Mouse (Mus musculus) embryonic facial prominence, embryonic 11.5 days (tissue): Measurements from ENCODE around the gene Olfr1262. TPM values are rescaled to one million over a fixed set of nuclear protein-coding genes. Genes with fewer than 3 reads are reported as not detected.

Source experiments
- ATAC-seq: fragments of 200-750 bp; cut with Nextera tagmentation; replicated peaks from 2 replicates; pipeline ENCODE4 v1.8.0; 2017; ENCODE audit warnings: low read depth; ENCODE audit not compliant: insufficient number of reproducible peaks, low FRiP score, low TSS enrichment
- DNase-seq: peaks from one replicate; pipeline ENCODE4 v3.0.0-alpha.2; 2015; ENCODE audit warnings: low spot score
- H3K27ac ChIP-seq: fragments of 300-500 bp; sonication (generic); replicated peaks from 2 replicates; pipeline ENCODE4 v1.5.1; 2014; ENCODE audit warnings: mild to moderate bottlenecking, low read depth, low read length, control low read depth
- H3K27me3 ChIP-seq: fragments of 300-500 bp; sonication (generic); 2 replicates; pipeline ENCODE4 v1.6.1; 2014; ENCODE audit warnings: mild to moderate bottlenecking, low read length, moderate library complexity, mixed read lengths; ENCODE audit not compliant: control insufficient read depth, insufficient read depth
- H3K36me3 ChIP-seq: fragments of 300-500 bp; sonication (generic); replicated peaks from 2 replicates; pipeline ENCODE4 v1.6.1; 2014; ENCODE audit warnings: low read depth, mild to moderate bottlenecking, low read length, moderate library complexity, mixed read lengths; ENCODE audit not compliant: control insufficient read depth, insufficient read depth
- H3K4me1 ChIP-seq: fragments of 300-500 bp; sonication (generic); 2 replicates; pipeline ENCODE4 v1.6.1; 2014; ENCODE audit warnings: low read length, mixed read lengths; ENCODE audit not compliant: control insufficient read depth, insufficient read depth
- H3K4me2 ChIP-seq: fragments of 300-500 bp; sonication (generic); 2 replicates; pipeline ENCODE4 v1.6.1; 2014; ENCODE audit warnings: low read depth, mild to moderate bottlenecking, control low read depth, low read length, moderate library complexity
- H3K4me3 ChIP-seq: fragments of 300-500 bp; sonication (generic); 2 replicates; pipeline ENCODE4 v1.5.1; 2014; ENCODE audit warnings: low read depth, low read length, control low read depth
- H3K9ac ChIP-seq: fragments of 300-500 bp; sonication (generic); replicated peaks from 2 replicates; pipeline ENCODE4 v1.6.1; 2014; ENCODE audit warnings: mild to moderate bottlenecking, control low read depth, low read length
- H3K9me3 ChIP-seq: fragments of 300-500 bp; sonication (generic); replicated peaks from 2 replicates; pipeline ENCODE4 v1.6.1; 2016; ENCODE audit warnings: mild to moderate bottlenecking, low read length, inconsistent platforms, mixed read lengths; ENCODE audit not compliant: control insufficient read depth
- WGBS: fragments of 180-500 bp; shearing (Covaris S2); extraction: QIAGEN DNeasy Blood & Tissue Kit; methylation state at CpG from one replicate; pipeline ENCODE4 v1.1.7; 2014; 5-methylcytosine and 5-hydroxymethylcytosine counted together
- polyA plus RNA-seq: library from polyadenylated mRNA; unstranded; fragments of >200 nt; fragmentation: Nextera tagmentation; extraction: Ambion mirVana; gene quantifications from 2 replicates; pipeline ENCODE4 v1.2.1, GENCODE M21; 2014

The Olfr1262 gene
- not detected in 2 replicates for polyA plus RNA-seq

DNA sequence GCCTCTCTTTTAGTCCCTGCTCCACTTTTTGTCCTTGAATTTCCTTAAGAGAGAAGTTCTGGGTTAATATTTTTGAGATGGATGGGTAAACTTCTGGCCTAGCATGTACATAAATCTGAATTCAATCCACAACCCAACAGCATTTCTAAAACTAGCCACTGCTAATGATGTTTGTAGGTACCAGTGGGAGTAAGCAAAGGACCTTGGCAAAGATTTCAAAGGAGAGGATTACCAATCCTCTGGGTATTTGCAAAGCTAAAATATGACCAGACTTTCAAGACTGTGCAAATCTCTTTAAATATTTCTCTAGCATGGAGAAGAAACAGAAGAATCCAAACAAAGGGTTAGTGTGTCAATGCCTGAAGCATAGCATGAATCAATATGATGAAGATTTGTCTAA lies at the start of gene Olfr1262:
Olfr1262 (plus strand) TSS at position 301 of the 400 bp plus-strand sequence.
- no peak within 1 kb of the TSS for H3K4me2 ChIP-seq
- H3K27me3 ChIP-seq = no peaks in the 10 kb centered on the region
- no peaks in the 10 kb centered on the region for H3K36me3 ChIP-seq
- no peak within 1 kb of the TSS for H3K9ac ChIP-seq
- H3K4me1 ChIP-seq = no peaks in the 10 kb centered on the region
- no peak within 1 kb of the TSS for H3K4me3 ChIP-seq
- H3K27ac ChIP-seq = no peak within 1 kb of the TSS
- DNase-seq = no peak
- ATAC-seq = no peak
- no peaks in the 10 kb centered on the region for H3K9me3 ChIP-seq

DNA sequence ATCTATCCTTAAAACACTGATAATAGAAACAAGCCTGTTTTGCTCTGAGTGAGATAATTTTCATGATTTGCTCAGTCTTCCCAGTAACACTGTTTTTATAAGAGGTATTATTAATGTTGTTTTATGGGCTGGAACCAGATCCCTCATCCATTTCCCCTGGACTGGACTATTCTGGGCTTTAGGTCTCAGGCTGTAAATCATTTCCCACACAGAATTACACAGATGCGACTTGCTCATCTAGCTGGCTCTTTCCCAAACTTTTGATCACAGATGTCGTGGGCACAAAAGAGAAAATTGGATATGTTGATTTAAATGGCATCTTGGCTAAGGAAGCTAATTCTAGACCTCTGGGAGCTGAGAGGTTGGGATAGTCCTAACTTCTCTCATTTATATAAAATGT lies 25.8 kb upstream of the Olfr1262 start, which contains the start of gene Olfr1260:
Olfr1260 (plus strand) TSS at position 157 of the 400 bp plus-strand sequence.
- H3K4me3 ChIP-seq = no peak within 1 kb of the TSS
- no peaks in the 10 kb centered on the region for H3K9me3 ChIP-seq
- ATAC-seq (no peak), DNase-seq (no peak)
- H3K27me3 ChIP-seq = no peaks in the 10 kb centered on the region
- no peak within 1 kb of the TSS for H3K9ac ChIP-seq
- H3K27ac ChIP-seq = no peak within 1 kb of the TSS
- H3K4me1 ChIP-seq = no peaks in the 10 kb centered on the region
- 84% methylated on average over 2 of the region's 2 CpGs for WGBS
- no peaks in the 10 kb centered on the region for H3K36me3 ChIP-seq
- no peak within 1 kb of the TSS for H3K4me2 ChIP-seq

DNA sequence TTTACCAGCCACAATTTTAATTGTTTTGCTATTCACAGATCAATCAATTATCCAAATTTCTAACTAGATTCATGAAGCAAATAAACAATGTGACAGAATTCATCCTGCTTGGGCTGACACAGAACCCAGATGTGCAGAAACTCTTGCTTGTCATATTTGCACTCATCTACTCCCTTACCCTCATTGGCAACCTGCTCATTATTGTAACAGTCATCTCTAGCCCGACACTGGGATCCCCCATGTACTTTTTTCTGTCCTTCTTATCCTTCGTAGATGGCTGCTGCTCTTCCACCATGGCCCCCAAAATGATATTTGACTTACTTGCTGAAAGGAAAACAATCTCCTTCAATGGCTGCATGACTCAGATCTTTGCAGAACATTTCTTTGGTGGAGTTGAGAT lies 22.2 kb upstream of the Olfr1262 start:
- H3K27me3 ChIP-seq = no peaks in the 10 kb centered on the region
- no peaks in the 10 kb centered on the region for H3K9me3 ChIP-seq
- H3K36me3 ChIP-seq = no peaks in the 10 kb centered on the region
- H3K4me2 ChIP-seq = no peak overlapping the region
- no peak overlapping the region for H3K9ac ChIP-seq
- no peak overlapping the region for H3K27ac ChIP-seq
- 83% methylated on average over 2 of the region's 2 CpGs for WGBS
- H3K4me3 ChIP-seq = no peak overlapping the region
- ATAC-seq = no peak
- no peaks in the 10 kb centered on the region for H3K4me1 ChIP-seq
- DNase-seq = no peak

DNA sequence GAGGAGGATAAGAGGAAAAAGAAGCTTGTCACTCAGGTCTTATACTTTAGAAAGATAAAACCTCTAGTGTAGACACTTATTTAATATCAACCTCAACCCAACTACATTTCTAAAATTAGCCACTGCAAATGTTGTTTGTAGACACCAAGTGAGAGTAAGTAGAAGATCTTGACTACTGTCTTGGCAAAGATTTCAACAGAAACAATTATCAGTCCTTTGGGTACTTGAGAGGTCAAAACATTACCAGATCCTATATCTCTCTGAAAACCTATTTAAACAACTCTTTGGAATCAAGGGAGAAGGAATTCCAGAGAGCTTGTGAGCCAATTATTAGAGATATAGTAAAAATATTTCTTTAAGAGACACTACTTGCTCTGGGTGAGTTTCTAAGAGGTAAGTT lies 9.0 kb upstream of the Olfr1262 start, which contains the start of gene Olfr1261:
Olfr1261 (plus strand) TSS at position 301 of the 400 bp plus-strand sequence.
- H3K27me3 ChIP-seq = no peaks in the 10 kb centered on the region
- H3K4me1 ChIP-seq = no peaks in the 10 kb centered on the region
- H3K9me3 ChIP-seq = no peaks in the 10 kb centered on the region
- no peaks in the 10 kb centered on the region for H3K36me3 ChIP-seq
- H3K9ac ChIP-seq = no peak within 1 kb of the TSS
- no peak within 1 kb of the TSS for H3K27ac ChIP-seq
- H3K4me3 ChIP-seq = no peak within 1 kb of the TSS
- no peak within 1 kb of the TSS for H3K4me2 ChIP-seq
- ATAC-seq (no peak), DNase-seq (no peak)

DNA sequence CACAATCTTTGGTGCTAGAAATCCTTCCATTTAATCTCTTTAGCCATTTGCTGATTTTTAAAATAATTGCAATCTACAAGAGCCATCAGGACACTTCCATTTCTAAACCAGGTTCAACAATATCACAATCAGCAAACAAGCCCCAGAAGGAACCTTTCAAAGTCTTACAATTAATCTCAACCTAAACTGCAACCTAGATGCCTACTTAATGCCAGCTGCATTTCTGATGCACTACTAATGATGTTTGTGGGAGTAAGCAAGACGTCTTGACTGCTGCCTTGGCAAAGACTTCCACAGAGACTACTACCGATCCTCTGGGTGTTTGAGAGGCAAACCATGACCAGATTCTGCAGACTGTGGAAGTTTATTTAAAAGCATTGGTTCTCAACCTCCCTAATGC lies 11.9 kb downstream of the Olfr1262 start, which contains the start of gene Olfr1263:
Olfr1263 (plus strand) TSS at position 301 of the 400 bp plus-strand sequence.
- H3K4me1 ChIP-seq = no peaks in the 10 kb centered on the region
- H3K4me2 ChIP-seq = no peak within 1 kb of the TSS
- ATAC-seq (no peak), DNase-seq (no peak)
- no peaks in the 10 kb centered on the region for H3K36me3 ChIP-seq
- 79% methylated on average over 2 of the region's 2 CpGs for WGBS
- no peak within 1 kb of the TSS for H3K4me3 ChIP-seq
- H3K9ac ChIP-seq = no peak within 1 kb of the TSS
- no peak within 1 kb of the TSS for H3K27ac ChIP-seq
- H3K9me3 ChIP-seq = no peaks in the 10 kb centered on the region
- H3K27me3 ChIP-seq = no peaks in the 10 kb centered on the region

DNA sequence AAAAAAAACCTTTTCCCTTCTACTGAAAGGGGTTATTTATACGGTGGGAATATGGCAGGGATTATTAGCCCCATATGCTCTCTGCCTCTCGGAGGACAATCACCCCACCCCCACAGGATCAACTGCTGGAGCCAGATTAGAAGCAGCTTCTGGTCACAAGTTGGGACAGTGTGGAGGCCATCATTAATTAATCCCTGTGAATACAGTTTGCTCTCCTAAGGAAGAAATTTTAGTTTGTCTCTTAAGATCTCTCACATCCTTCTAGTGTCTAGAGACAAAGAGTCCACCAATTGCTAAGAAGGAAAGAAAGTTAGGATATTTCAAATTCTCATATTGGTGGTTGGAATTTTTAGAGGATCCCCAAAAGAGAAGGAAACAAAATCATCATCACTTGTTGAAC lies 25.5 kb downstream of the Olfr1262 start, which contains the start of gene Olfr1264:
Olfr1264 (minus strand) TSS at position 101 of the 400 bp plus-strand sequence.
- H3K4me2 ChIP-seq = no peak within 1 kb of the TSS
- H3K27me3 ChIP-seq = no peaks in the 10 kb centered on the region
- whole genome bisulfite sequencing = 39% methylated on average over 2 of the region's 2 CpGs
- no peaks in the 10 kb centered on the region for H3K4me1 ChIP-seq
- no peak within 1 kb of the TSS for H3K27ac ChIP-seq
- H3K36me3 ChIP-seq = no peaks in the 10 kb centered on the region
- H3K9ac ChIP-seq = no peak within 1 kb of the TSS
- ATAC-seq (no peak), DNase-seq (peak; percentile 4)
- H3K9me3 ChIP-seq = no peaks in the 10 kb centered on the region
- no peak within 1 kb of the TSS for H3K4me3 ChIP-seq

DNA sequence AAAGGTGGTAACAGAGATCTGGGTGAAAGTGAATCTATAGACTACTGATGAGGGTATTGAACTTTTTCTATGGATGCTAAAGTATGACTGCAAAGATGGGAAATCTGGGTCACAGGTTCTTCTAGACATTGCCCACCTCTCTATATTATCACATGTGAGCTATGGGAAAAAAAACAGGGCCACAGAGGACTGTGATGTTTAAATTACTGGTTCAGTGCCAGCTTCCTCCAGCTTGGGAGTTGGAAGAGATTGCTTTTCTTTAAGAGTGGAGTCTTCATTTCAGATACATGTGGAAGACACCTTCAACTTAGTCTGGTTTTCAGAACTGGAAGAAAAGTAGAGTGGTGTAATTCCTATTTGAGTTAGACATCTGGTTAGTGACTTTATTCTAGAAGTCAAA lies 35.1 kb downstream of the Olfr1262 start, which contains the start of gene Olfr1265:
Olfr1265 (plus strand) TSS at position 301 of the 400 bp plus-strand sequence.
- ATAC-seq (no peak), DNase-seq (no peak)
- Histone ChIP-seq H3K27ac (no peak within 1 kb of the TSS), H3K36me3 (no peaks in the 10 kb centered on the region), H3K4me3 (no peak within 1 kb of the TSS), H3K9me3 (no peaks in the 10 kb centered on the region), H3K9ac (no peak within 1 kb of the TSS), H3K4me2 (no peak within 1 kb of the TSS), H3K27me3 (no peaks in the 10 kb centered on the region), H3K4me1 (no peaks in the 10 kb centered on the region)
